Mouse (Mus musculus) retina, postnatal 7 days (tissue): ENCODE data around the gene Tmem222.
A peak's percentile ranks its signal among the peaks of the same experiment; 100 is the strongest.

Experiments used
- DNase-seq: peaks from one replicate; pipeline ENCODE4 v3.0.0-alpha.2; 2012; ENCODE audit warnings: low read depth, low spot score

The Tmem222 gene

GRCm38 (mm10) chr4:133285299-133285698 is 7.7 kb upstream of the Tmem222 start:
- no peak for DNase-seq

DNA sequence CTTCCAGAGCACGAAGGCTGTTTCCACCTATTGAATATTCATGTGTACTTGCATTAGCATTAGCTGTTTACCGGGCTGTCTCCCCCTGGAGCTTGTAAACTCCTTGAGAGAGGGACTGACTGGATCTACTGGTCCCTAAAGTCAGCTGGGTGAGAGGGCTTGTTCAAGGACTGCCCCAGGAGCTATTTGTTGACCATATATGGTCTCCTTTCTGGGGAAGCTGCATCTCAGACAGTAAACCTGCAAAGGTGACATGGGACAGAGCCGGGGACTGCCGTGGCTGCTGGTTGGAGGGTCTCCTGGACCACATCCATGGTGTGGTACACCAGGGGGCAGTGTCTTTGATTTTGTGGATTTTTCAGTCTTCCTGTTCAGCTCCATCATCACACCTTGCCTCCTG is 5.1 kb upstream of the Tmem222 start:
- DNase-seq: no peak

DNA sequence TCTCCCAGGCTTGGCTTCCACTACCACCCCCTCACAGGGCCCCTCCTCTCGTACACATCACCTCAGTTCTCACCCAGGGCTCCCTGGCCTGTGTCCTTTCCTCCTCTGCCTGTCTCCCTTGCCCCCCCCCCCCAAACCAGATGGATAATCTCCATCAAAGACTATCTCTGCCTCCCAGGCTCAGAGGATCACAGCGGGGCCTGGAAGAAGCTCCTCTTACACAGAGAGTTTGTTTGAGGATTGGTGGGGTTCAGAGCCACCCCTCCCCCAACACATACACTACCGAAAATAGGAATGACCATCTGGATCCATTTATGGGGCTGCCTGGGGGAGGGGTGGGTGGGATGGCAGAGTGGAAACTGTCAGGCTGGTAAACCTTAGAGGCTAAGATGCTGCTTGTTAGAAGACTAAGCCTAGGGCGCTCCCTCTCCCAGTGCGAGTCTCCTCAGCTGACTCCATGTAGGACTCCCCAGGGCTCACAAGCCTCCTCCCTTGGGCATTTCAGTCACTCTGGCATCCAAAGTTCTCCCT is 4.4 kb upstream of the Tmem222 start:
- peak; percentile 28 for DNase-seq

GRCm38 (mm10) chr4:133281513-133281912 is 3.9 kb upstream of the Tmem222 start:
- DNase-seq: no peak

DNA sequence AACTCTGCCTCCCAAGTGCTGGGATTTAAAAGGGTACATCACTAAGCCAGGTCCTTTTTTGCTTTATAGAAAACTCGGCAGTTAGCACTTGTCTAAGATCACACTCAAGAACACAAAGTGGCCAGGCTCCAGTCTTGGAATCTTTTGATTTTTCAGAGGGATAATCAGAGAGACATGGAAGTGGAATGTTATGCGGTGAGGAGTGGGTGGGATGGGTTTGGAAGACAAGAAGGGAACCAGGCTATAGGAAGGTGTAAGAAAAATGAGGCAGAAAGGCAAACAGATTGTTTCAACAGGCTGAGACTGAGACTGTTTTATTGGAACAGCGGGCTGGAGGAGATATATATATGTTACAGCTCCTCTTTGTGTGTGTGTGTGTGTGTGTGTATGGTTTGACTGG is 890 bp upstream of the Tmem222 start:
- no peak for DNase-seq

DNA sequence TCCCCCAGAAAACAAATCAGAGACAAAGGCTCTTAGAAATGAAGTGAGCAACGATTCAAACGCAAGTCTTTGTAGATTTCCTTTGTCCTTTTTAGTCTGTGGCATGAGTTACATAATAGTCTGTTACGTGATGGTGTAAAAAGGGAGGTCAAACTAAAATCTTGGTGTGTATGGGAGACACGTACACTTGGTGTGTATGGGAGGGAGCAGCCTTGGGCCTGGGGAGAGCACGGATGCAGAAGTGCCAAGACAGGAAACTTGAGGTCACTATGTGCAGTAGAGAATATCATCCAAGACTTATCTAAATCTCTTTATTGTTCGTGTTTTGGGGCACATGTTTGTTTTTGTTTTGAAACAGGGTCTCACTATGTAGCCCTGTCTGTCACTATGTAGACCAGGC is 475 bp upstream of the Tmem222 start:
- DNase-seq: no peak

GRCm38 (mm10) chr4:133270929-133271328 is 6.7 kb downstream of the Tmem222 start:
- DNase-seq: no peak

- no peak for DNase-seq
Measured at GRCm38 (mm10) chr4:133269596-133269995, 8.0 kb downstream of the Tmem222 start.

DNA sequence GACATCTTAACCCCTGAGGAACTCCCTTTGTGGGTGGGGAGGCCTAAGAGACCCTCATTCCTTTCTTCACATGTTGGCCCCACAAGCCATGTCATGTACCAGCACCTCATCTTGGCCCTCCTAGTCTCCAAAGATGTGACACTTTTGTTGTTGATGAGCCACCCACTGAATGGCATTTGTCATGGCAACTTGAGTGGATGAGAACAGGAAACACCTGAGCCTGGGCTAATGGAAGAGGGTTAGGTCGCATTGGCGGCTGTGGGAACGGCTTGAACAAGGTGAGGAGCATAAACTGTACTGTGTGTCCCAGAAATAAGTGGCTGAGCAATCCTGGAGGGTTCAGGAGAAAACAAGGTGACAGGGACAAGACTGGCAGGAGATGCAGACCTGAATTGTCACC is 8.7 kb downstream of the Tmem222 start:
- DNase-seq: no peak

- DNase-seq: no peak
Measured at GRCm38 (mm10) chr4:133266248-133266880, 11.2 kb downstream of the Tmem222 start.

- DNase-seq: no peak
Measured at GRCm38 (mm10) chr4:133265759-133266158, 11.8 kb downstream of the Tmem222 start.

GRCm38 (mm10) chr4:133265297-133265696 is 12.3 kb downstream of the Tmem222 start:
- no peak for DNase-seq

DNA sequence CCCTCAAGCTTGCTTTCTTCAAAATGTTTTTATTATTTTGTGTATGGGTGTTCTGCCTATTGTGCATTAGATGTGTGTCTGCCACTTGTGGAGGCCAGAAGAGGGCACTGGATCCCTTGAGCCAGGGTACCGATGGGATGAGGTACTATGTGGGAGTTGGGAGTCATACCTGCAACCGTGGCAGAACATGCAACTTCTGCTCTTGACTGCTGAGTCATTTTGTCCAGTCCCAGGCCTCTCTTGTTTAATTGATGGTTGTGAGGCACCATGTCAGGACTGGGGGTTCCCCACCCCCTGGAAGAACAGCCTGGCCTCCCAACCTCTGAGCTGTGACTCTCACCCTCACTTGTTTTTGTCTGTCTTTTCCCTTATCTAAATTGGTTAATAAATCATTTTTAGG is 13.0 kb downstream of the Tmem222 start:
- DNase-seq: no peak

- no peak for DNase-seq
Measured at GRCm38 (mm10) chr4:133263756-133264155, 13.8 kb downstream of the Tmem222 start.

GRCm38 (mm10) chr4:133262882-133263281 is 14.7 kb downstream of the Tmem222 start, which contains the start of gene Sytl1:
Gene Sytl1 (minus strand): TSS chr4:133263113.
- DNase-seq: no peak

- no peak for DNase-seq
Measured at GRCm38 (mm10) chr4:133262375-133262765, 15.2 kb downstream of the Tmem222 start.

GRCm38 (mm10) chr4:133261641-133262374 is 15.8 kb downstream of the Tmem222 start:
- no peak for DNase-seq

DNA sequence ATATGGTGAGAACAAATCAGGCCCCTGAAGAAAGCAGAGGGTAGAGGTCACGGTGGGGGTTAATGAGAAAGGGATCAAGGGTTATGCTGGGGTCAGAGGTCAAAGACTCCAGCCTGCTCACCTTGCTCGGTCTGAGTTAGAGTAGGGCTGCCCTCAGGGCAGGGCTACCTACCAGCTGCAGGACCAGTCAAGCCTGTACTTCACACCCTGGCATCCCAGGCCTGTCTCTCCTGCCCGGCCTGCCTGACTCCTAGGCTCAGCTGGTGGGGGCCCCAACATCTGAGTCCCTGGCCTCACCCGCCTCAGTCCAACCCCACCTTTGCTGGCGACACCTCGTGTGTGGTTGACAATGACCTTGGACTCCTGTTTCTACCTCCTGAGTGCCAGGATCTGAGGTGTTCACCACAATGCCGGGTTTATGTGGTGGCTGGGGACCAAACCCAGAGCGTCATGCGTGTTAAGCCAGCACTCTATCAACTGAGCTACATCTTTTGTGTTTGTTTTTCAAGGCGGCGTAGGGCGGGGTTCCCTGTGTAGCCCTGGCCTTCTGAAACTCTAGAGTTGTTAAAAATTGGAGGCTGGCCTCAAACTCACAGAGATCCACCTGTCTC is 19.7 kb downstream of the Tmem222 start:
- no peak for DNase-seq

- no peak for DNase-seq
Measured at GRCm38 (mm10) chr4:133257230-133257629, 20.4 kb downstream of the Tmem222 start.

GRCm38 (mm10) chr4:133256820-133257219 is 20.8 kb downstream of the Tmem222 start:
- DNase-seq: no peak

GRCm38 (mm10) chr4:133255392-133255791 is 22.2 kb downstream of the Tmem222 start:
- DNase-seq: no peak

DNA sequence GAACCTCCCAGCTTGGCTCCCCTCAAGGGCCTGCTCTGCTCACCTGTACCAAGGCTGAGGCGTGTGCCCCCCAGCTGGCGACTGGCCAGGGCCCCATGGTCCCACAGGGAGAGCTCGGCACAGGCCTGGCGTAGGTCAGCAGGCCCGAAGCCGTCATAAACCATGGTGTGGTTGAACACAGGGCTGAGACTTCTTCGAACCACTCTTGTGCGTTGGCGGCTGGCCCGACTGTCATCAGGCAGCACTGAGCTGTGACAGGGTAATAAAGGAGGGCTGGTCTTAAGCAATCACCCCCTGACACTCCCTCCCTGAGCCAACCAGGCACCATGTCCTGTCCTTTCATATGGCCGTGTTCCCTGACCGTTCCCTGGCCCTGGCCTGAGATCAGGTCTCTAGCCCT is 24.2 kb downstream of the Tmem222 start:
- no peak for DNase-seq

DNA sequence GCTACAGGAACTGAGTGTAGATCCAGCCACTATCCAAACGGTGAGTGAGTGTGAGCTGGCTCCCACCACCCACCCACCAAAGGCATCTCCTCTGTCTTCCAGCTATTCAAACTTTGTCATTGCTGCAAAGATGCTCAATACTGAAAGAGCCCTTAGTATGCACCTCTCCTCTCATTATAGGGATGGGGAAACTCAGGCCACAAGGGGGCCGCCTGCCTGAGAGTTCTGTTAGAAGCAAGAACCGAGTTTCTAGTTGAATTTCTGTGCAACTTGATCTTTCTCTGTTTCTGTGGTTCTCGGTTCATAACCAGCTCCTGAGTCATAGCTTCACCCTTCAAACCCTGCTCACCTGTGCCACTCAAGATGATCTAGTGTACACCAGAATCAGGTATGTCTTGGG is 25.5 kb downstream of the Tmem222 start:
- no peak for DNase-seq
